Mouse (Mus musculus) kidney, postnatal 10 days (tissue): Measurements from ENCODE around the gene Igsf3.
"Not testable (repeated sequence)": the region's sequence is repeated elsewhere in the genome, so short reads cannot be mapped to it uniquely, and the experiment has no call there.

Experiments used
- DNase-seq: peaks from one replicate; pipeline ENCODE4 v3.0.0; 2021; ENCODE audit warnings: mixed read lengths

Igsf3 gene

DNA sequence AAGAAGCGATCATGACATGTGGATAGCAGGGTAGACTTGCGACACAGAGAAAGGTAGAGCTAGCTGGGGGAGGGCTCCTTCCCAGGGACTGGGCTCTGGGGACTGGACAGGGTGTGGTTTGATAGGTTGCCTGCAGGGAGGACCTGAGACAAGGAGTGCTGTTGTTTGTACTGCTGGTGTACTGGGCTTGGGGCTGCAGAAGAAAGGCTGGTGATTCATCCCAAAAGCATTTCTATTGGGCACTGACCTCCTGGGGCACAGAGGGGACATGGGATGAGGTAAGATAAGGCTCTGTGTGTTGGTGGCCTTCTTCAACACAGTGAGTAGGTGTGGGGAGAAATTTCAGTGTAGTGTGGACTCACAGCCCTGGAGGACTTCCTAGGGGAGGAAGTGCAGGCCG, 29.2 kb downstream of the Igsf3 start:
- no peak for DNase-seq

GRCm38 (mm10) chr3:101407568-101407967, 30.7 kb downstream of the Igsf3 start:
- DNase-seq = peak; percentile 19

GRCm38 (mm10) chr3:101408953-101409750, 32.3 kb downstream of the Igsf3 start:
- DNase-seq = peak; percentile 25

- DNase-seq = no peak
These were observed 33.3 kb downstream of the Igsf3 start for GRCm38 (mm10) chr3:101410202-101410601.

- DNase-seq = no peak
These were observed 33.9 kb downstream of the Igsf3 start for GRCm38 (mm10) chr3:101410745-101411144.

- no peak for DNase-seq
These were observed 34.7 kb downstream of the Igsf3 start for GRCm38 (mm10) chr3:101411626-101412025.

GRCm38 (mm10) chr3:101412115-101412514, 35.2 kb downstream of the Igsf3 start:
- DNase-seq = no peak

DNA sequence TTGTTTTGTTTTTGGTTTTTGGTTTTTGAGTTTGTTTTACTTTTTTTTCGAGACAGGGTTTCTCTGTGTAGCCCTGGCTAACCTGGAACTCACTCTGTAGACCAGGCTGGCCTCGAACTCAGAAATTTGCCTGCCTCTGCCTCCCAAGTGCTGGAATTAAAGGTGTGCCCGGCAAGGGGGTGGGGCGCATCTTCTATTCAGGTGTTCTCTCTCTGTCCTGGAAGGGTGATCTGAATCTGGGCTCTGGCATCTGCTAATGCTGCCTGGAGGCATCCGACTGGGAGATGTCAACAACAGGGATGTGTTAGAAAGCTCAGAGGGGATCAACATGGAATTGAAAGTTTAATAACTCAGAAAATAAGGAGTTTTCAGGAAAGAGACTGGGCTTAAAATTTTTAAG, 36.1 kb downstream of the Igsf3 start:
- not testable (repeated sequence) for DNase-seq

- DNase-seq = no peak
These were observed 42.1 kb downstream of the Igsf3 start for GRCm38 (mm10) chr3:101418740-101419652.

- no peak for DNase-seq
These were observed 42.7 kb downstream of the Igsf3 start for GRCm38 (mm10) chr3:101419653-101419994.

- DNase-seq = no peak
These were observed 46.3 kb downstream of the Igsf3 start for GRCm38 (mm10) chr3:101423188-101423587.

DNA sequence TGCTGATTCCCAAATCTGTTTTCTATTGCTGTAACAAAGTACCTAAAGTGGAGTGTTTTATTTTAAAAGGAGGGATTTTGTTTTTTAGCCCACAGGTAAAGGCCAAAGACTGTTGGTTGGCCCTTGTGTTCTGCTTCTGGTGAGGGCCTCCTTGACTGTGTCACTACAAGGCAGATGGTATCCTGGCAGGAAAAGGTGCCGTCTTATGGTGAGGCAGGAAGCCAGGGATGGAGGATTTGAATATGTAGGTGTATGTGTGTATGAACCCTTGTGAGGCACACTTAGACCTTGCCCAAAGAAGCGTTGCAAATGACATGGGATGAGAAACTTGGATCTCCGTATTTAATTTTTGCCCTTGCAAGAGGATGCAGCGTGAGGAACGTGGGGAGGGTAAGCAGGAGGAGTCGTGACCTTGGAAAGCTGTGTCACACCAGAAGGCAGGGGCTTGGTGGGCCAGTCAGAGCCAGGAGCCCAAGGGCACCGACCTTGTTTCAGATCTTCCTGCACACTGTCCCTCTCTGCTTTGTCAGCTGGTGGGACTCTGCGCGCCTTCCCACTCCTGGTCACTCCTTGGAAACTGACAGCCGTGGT, 47.5 kb downstream of the Igsf3 start:
- no peak for DNase-seq

GRCm38 (mm10) chr3:101429982-101430754, 53.3 kb downstream of the Igsf3 start:
- no peak for DNase-seq

GRCm38 (mm10) chr3:101430755-101431115, 53.9 kb downstream of the Igsf3 start:
- no peak for DNase-seq

- no peak for DNase-seq
These were observed 58.8 kb downstream of the Igsf3 start for GRCm38 (mm10) chr3:101435672-101436071.

- DNase-seq = no peak
These were observed 59.6 kb downstream of the Igsf3 start for GRCm38 (mm10) chr3:101436469-101436868.

- no peak for DNase-seq
These were observed 60.2 kb downstream of the Igsf3 start for GRCm38 (mm10) chr3:101437021-101437563.

DNA sequence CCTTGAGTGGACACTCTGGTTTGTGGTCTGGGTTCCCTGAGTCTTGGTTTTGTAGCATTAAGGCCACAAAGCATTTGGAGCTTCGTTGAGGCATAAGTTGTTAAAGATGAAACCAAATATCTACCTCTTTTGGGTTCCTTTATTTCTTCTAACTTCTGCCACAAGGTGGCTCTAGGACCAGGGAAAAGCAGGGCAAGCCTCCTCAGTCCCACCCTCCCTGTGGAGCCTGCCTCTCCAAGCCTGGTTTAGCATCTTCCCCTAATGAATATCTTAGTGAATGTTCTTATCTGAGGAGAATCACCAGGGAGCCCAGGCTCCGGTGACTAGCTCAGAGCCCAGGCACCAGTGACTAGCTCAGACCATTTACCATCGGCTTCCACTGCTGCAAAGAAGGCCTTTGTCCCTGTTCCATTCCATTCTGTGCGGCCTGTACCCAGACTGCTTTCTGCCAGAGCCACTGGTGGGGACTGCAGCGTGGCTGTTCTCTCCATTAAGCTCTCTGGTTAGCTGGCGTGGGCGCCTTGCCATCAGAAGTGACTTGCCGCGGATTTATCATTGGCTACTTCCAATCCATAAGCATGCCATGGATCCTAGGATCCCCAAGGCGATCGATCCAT, 66.5 kb downstream of the Igsf3 start:
- no peak for DNase-seq

DNA sequence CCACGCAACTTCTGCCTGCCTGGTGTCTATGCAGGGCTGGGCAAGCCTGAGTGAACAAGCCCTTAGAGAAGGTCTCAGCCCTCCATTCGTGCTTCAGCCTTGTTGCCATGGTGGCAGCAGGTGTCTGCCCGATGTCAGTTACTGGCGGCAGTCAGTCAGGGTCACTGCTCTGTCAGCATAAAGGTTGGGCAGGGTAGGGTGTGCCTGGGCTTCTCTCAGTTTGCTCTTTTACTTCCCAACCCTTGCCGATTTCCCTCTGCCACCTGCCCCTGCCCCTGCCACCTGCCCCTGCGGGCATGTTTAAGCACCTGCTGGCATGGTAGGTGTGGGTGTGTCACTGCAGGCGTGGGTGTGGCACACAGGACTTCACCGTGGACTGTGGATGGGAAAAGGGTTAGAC, 67.6 kb downstream of the Igsf3 start:
- no peak for DNase-seq

GRCm38 (mm10) chr3:101447239-101447638, 70.4 kb downstream of the Igsf3 start:
- no peak for DNase-seq

GRCm38 (mm10) chr3:101448765-101449164, 71.9 kb downstream of the Igsf3 start:
- no peak for DNase-seq

DNA sequence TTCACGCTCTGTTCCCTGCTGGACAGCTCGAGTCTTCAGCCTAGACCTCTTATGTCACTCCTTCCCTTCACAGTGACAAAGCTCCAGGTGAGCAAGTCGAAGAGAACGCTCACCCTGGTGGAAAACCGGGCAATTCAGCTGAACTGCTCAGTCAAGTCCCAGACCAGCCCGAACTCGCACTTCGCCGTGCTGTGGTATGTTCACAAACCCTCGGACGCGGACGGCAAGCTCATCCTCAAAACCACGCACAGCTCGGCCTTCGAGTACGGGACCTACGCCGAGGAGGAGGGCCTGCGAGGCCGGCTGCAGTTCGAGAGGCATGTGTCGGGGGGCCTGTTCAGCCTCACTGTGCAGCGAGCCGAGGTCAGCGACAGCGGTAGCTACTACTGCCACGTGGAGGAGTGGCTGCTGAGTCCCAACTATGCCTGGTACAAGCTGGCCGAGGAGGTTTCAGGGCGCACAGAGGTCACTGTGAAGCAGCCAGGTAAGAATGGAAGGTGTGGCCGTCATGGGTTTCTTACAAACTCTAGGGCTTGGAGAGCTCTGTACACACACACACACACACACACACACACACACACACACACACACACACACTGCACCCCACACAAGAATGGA, 74.0 kb downstream of the Igsf3 start:
- no peak for DNase-seq
